Mouse (Mus musculus): ENCODE results near the gene Plekha4. TPM values are rescaled to one million over a fixed set of nuclear protein-coding genes. Genes with fewer than 3 reads are reported as not detected.

Gene Plekha4
- polyA plus RNA-seq, 1 experiment from 2014 or later: 7.9 TPM

- Histone ChIP-seq H3K36me3 (peaks cover 21% of the 10 kb centered on the region), H3K9ac (no peak overlapping the region), H3K27ac (replicated peaks) (no peak overlapping the region), H3K4me2 (no peak overlapping the region), H3K9me3 (no peaks in the 10 kb centered on the region), H3K4me1 (replicated peaks) (peaks cover 4% of the 10 kb centered on the region; the same call in 1 of the 2 replicates), H3K4me3 (no peak overlapping the region), H3K27me3 (no peaks in the 10 kb centered on the region)
- no peak for ATAC-seq (ENCODE audit: low read depth)
- WGBS: 92% methylated on average over 23 of the region's 23 CpGs
These were observed 61.8 kb downstream of the Plekha4 start for GRCm38 (mm10) chr7:45587631-45588592.

GRCm38 (mm10) chr7:45589173-45589572 lies 63.0 kb downstream of the Plekha4 start:
- Histone ChIP-seq H3K27ac (replicated peaks) (peak overlapping the region; percentile 68), H3K4me1 (replicated peaks) (peaks cover 4% of the 10 kb centered on the region; the same call in 1 of the 2 replicates), H3K36me3 (peaks cover 18% of the 10 kb centered on the region), H3K4me3 (peak overlapping the region; percentile 39), H3K27me3 (no peaks in the 10 kb centered on the region), H3K4me2 (peak overlapping the region; percentile 62), H3K9ac (peak overlapping the region; percentile 67), H3K9me3 (no peaks in the 10 kb centered on the region)
- peak; percentile 99 for ATAC-seq (ENCODE audit: low read depth)
- 5% methylated on average over 19 of the region's 19 CpGs for WGBS

- no peak overlapping the region for H3K4me2 ChIP-seq
- peak overlapping the region; percentile 68; the same call in 1 of the 2 replicates for H3K27ac ChIP-seq (replicated peaks)
- WGBS: 93% methylated on average over 5 of the region's 5 CpGs
These were observed 63.8 kb downstream of the Plekha4 start for GRCm38 (mm10) chr7:45589898-45590297.

GRCm38 (mm10) chr7:45590874-45591273 lies 64.7 kb downstream of the Plekha4 start:
- no peaks in the 10 kb centered on the region for H3K9me3 ChIP-seq
- H3K36me3 ChIP-seq: peaks cover 4% of the 10 kb centered on the region
- no peak overlapping the region for H3K4me2 ChIP-seq
- H3K9ac ChIP-seq: no peak overlapping the region
- ATAC-seq (ENCODE audit: low read depth): no peak
- no peak overlapping the region for H3K4me3 ChIP-seq
- H3K27ac ChIP-seq (replicated peaks): no peak overlapping the region
- H3K4me1 ChIP-seq (replicated peaks): peaks cover 4% of the 10 kb centered on the region; the same call in 1 of the 2 replicates
- 69% methylated on average over 3 of the region's 3 CpGs for WGBS
- no peaks in the 10 kb centered on the region for H3K27me3 ChIP-seq

More at GRCm38 (mm10) chr7:45589898-45590297, 63.8 kb downstream of the Plekha4 start:
- Histone ChIP-seq H3K4me1 (replicated peaks) (peaks cover 4% of the 10 kb centered on the region; the same call in 1 of the 2 replicates), H3K36me3 (peaks cover 13% of the 10 kb centered on the region), H3K9ac (no peak overlapping the region), H3K4me3 (no peak overlapping the region), H3K9me3 (no peaks in the 10 kb centered on the region), H3K27me3 (no peaks in the 10 kb centered on the region)
- ATAC-seq (ENCODE audit: low read depth): no peak

DNA sequence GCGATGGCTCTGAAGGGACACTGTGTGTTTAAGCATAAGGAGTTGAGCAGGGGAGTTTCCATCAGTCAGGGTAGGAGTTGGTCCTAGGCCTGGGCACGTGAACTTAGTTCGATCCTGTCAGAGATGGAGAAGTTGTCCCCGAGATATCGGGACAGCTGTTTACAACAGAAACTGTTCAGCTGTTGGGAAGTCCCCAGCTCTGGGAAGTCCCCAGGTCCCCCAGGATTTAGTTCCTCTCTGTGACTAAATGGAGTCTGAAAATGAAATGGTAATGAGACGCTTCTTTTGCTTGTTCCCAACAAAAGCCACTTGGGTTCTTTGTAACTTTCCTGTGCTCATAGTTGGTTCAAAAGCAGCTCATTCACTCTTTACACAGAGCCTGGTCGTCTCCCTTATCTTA lies 65.8 kb downstream of the Plekha4 start:
- ATAC-seq (ENCODE audit: low read depth): no peak
- Histone ChIP-seq H3K4me2 (no peak overlapping the region), H3K9ac (no peak overlapping the region), H3K27ac (replicated peaks) (no peak overlapping the region), H3K4me3 (no peak overlapping the region), H3K27me3 (no peaks in the 10 kb centered on the region), H3K36me3 (no peaks in the 10 kb centered on the region), H3K4me1 (replicated peaks) (peaks cover 4% of the 10 kb centered on the region; the same call in 1 of the 2 replicates), H3K9me3 (no peaks in the 10 kb centered on the region)
- WGBS: 80% methylated on average over 7 of the region's 7 CpGs

DNA sequence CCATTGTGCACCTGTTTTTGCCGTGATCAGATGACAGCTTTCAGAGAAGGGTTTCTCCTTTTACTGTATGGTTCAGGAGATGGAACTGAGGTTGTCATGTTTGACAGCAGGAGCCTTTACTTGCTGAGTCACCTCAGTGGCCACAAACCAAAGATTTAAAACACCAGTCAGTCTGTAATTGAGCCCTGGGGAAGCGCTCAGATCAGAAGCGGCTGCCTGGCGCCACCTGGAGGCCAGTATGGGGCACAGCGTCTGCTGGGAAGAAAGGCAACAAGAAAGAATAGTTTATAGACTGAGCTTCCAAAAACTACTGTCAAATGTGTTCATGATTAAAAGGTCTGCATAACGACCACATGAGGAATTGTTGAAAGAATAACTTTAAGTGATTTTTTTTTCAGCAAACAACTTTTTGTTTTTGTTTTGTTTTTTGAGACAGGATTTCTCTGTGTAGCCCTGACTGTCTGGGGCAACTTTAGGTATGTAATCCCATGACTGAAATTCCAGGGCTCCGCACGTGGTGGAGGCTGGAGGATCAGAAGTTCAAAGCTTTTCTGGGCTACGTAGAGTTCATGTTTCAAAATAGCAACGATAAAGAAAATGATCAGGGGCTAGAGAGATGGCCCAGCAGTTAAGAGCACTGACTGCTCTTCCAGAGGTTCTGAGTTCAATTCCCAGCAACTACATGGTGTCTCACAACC lies 67.1 kb downstream of the Plekha4 start:
- no peak for ATAC-seq (ENCODE audit: low read depth)
- H3K4me1 ChIP-seq (replicated peaks): peaks cover 4% of the 10 kb centered on the region; the same call in 1 of the 2 replicates

GRCm38 (mm10) chr7:45595176-45595575 lies 69.0 kb downstream of the Plekha4 start:
- Histone ChIP-seq H3K27ac (replicated peaks) (no peak overlapping the region), H3K4me3 (no peak overlapping the region), H3K27me3 (no peaks in the 10 kb centered on the region), H3K9ac (no peak overlapping the region), H3K9me3 (no peaks in the 10 kb centered on the region), H3K4me1 (replicated peaks) (no peaks in the 10 kb centered on the region), H3K36me3 (no peaks in the 10 kb centered on the region), H3K4me2 (no peak overlapping the region)
- no peak for ATAC-seq (ENCODE audit: low read depth)
- WGBS: 85% methylated on average over 4 of the region's 4 CpGs

More for the DNA sequence above, 67.1 kb downstream of the Plekha4 start:
- Histone ChIP-seq H3K36me3 (no peaks in the 10 kb centered on the region), H3K4me2 (no peak overlapping the region), H3K9me3 (no peaks in the 10 kb centered on the region), H3K9ac (no peak overlapping the region), H3K27ac (replicated peaks) (no peak overlapping the region), H3K27me3 (no peaks in the 10 kb centered on the region), H3K4me3 (no peak overlapping the region)
- 27% methylated on average over 10 of the region's 10 CpGs for WGBS

DNA sequence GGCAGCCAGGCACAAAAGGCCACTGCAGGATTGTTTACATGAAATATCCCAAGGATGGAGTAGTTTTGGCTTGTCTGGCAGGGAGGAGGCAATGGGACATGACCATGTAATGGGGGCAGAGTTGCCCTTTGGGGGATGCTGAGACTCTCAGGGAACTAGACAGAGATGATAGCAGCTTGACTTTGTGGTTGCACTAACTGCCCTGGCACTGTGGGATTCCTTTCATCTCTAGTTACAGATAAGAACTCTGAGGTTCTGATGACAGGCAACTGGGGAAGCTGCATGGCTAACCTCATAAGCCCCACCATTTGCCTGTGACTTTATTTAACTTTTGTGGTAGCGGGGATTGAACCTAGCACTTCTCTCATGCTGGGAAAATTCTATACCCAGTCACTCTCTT lies 70.0 kb downstream of the Plekha4 start:
- no peak overlapping the region for H3K9ac ChIP-seq
- H3K36me3 ChIP-seq: no peaks in the 10 kb centered on the region
- no peak overlapping the region for H3K4me3 ChIP-seq
- H3K9me3 ChIP-seq: no peaks in the 10 kb centered on the region
- H3K27me3 ChIP-seq: no peaks in the 10 kb centered on the region
- 88% methylated on average over 1 of the region's 1 CpGs for WGBS
- H3K4me2 ChIP-seq: no peak overlapping the region
- no peak overlapping the region for H3K27ac ChIP-seq (replicated peaks)
- no peaks in the 10 kb centered on the region for H3K4me1 ChIP-seq (replicated peaks)
- no peak for ATAC-seq (ENCODE audit: low read depth)

DNA sequence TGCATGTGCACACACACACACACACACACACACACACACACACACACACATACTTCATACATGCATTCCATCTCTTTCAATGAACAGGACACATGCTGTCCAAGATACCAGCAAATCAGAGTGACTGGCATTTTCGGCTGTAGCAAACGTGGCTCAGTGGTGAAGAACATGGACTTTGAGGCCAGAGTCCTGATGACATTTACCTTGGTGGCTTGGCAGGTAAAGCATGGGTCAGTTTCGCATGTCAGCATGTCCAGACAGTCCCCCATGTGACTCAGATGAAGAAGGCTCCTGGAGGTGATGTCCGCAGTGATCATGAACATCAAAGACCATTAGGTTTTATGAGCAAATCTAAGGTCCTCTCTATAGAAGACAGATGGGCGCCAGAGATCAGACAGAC lies 70.9 kb downstream of the Plekha4 start:
- Histone ChIP-seq H3K27me3 (no peaks in the 10 kb centered on the region), H3K4me2 (no peak overlapping the region), H3K9me3 (no peaks in the 10 kb centered on the region), H3K4me1 (replicated peaks) (no peaks in the 10 kb centered on the region), H3K9ac (no peak overlapping the region), H3K4me3 (no peak overlapping the region), H3K36me3 (no peaks in the 10 kb centered on the region), H3K27ac (replicated peaks) (no peak overlapping the region)
- WGBS: 90% methylated on average over 5 of the region's 5 CpGs
- ATAC-seq (ENCODE audit: low read depth): no peak

DNA sequence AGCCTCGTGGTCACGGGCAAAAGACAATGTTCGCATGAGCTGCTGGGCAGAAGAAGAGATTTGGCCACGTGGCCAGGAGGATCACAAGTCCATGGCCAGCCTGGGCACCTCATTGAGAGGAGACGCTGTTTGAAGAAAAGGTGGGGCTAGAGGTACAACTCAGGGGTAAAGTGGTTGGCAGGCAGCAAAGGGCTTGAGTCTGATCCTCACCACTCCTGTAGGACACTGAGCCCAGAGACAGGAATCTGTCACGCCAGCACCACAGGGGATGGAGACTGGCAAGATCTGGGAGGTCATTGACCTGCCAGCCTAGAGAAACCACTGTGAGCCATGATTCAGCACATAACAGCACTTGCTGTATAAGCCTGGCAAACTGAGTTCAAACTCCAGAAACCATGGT lies 71.4 kb downstream of the Plekha4 start:
- no peak overlapping the region for H3K4me3 ChIP-seq
- H3K9me3 ChIP-seq: no peaks in the 10 kb centered on the region
- 95% methylated on average over 6 of the region's 6 CpGs for WGBS
- ATAC-seq (ENCODE audit: low read depth): no peak
- H3K27me3 ChIP-seq: no peaks in the 10 kb centered on the region
- no peak overlapping the region for H3K9ac ChIP-seq
- H3K36me3 ChIP-seq: no peaks in the 10 kb centered on the region
- no peaks in the 10 kb centered on the region for H3K4me1 ChIP-seq (replicated peaks)
- H3K27ac ChIP-seq (replicated peaks): no peak overlapping the region
- H3K4me2 ChIP-seq: no peak overlapping the region

DNA sequence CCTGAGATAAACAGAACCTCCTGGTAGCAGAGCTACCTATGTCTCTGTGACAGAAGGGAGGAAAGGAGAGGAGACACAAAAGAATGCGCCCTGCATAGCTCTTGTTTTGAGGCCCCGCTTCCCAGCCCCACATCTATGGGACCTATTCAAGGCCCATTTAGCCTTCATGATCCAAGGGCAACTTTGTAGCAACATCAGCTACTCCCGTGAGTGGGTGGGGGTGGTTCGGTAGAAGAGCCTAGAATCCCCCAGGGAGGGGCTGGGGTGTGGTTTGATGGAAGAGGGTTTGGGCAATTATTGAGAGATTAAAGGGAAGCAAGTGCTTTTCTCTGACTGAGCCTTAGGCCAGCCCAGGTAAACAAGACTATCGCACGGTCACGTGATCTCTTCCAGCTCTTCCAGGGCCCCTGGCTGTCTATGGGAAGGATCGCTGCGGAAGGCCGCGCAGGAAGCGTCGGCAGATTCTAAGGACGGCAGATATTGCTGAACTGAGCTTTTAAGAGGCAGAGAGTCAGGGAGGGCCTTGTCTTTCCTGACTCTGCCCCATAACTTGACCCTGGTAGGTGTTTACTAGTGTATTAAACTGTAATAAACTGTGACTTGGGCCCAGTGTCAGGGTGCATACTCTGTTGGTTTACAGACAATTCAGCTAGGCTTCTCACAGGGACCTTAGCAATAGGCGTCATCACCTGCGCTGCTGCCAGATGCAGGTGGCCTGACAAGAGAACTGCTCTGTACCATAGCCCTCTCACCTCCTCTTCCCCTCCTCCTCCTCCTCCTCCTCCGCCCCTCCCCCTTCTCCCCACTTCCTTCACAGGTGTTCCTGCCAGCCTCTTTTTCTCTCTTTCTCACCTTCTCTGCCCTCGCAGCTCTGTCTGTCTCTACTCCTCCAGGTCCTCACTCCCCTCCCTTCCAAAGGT lies 73.1 kb downstream of the Plekha4 start:
- Histone ChIP-seq H3K36me3 (no peaks in the 10 kb centered on the region), H3K9me3 (no peaks in the 10 kb centered on the region), H3K4me2 (no peak overlapping the region), H3K4me3 (no peak overlapping the region), H3K9ac (no peak overlapping the region), H3K4me1 (replicated peaks) (no peaks in the 10 kb centered on the region), H3K27ac (replicated peaks) (no peak overlapping the region), H3K27me3 (no peaks in the 10 kb centered on the region)
- 52% methylated on average over 18 of the region's 18 CpGs for WGBS
- no peak for ATAC-seq (ENCODE audit: low read depth)
